Mouse (Mus musculus) heart, postnatal 0 days (tissue): ENCODE data around the gene Rabgap1l. TPM values are rescaled to one million over a fixed set of nuclear protein-coding genes. Genes with fewer than 3 reads are reported as not detected.

Experiments
- ATAC-seq: fragments of 200-750 bp; cut with Nextera tagmentation; 2 replicates; pipeline ENCODE4 v1.8.0; 2017; ENCODE audit warnings: low read depth, moderate number of reproducible peaks, moderate library complexity; ENCODE audit not compliant: insufficient read depth
- DNase-seq: peaks from one replicate; pipeline ENCODE4 v3.0.0-alpha.2; 2016; ENCODE audit warnings: low spot score
- H3K27ac ChIP-seq: fragments of 300-500 bp; sonication (generic); 2 replicates; pipeline ENCODE4 v1.5.1; 2014; ENCODE audit warnings: low read depth, mild to moderate bottlenecking
- H3K27me3 ChIP-seq: fragments of 300-500 bp; sonication (generic); 2 replicates; pipeline ENCODE4 v1.6.1; 2014; ENCODE audit warnings: low read length, mixed read lengths; ENCODE audit not compliant: control insufficient read depth, insufficient read depth
- H3K36me3 ChIP-seq: fragments of 300-500 bp; sonication (generic); replicated peaks from 2 replicates; pipeline ENCODE4 v1.6.1; 2014; ENCODE audit warnings: low read length, mixed read lengths; ENCODE audit not compliant: control insufficient read depth, insufficient read depth
- H3K4me1 ChIP-seq: fragments of 300-500 bp; sonication (generic); 2 replicates; pipeline ENCODE4 v1.6.1; 2014; ENCODE audit warnings: antibody characterized with exemption; ENCODE audit not compliant: control insufficient read depth, insufficient read depth
- H3K4me2 ChIP-seq: fragments of 300-500 bp; sonication (generic); 2 replicates; pipeline ENCODE4 v1.6.1; 2014; ENCODE audit warnings: low read depth, mild to moderate bottlenecking, low read length, moderate library complexity
- H3K4me3 ChIP-seq: fragments of 300-500 bp; sonication (generic); 2 replicates; pipeline ENCODE4 v1.5.1; 2014; ENCODE audit warnings: low read depth, low read length
- H3K9ac ChIP-seq: fragments of 300-500 bp; sonication (generic); replicated peaks from 2 replicates; pipeline ENCODE4 v1.6.1; 2014; ENCODE audit warnings: low read depth, low read length, mixed read lengths
- H3K9me3 ChIP-seq: fragments of 300-500 bp; sonication (generic); replicated peaks from 2 replicates; pipeline ENCODE4 v1.6.1; 2016; ENCODE audit warnings: low read length; ENCODE audit not compliant: control insufficient read depth
- CTCF ChIP-seq: IDR thresholded peaks from 2 replicates; pipeline ENCODE4 v1.5.1; 2016; ENCODE audit warnings: antibody characterized with exemption, control low read depth, low read depth
- EP300 ChIP-seq: IDR thresholded peaks from 2 replicates; pipeline ENCODE4 v1.6.1; 2016; ENCODE audit warnings: antibody characterized with exemption, low read depth
- WGBS: fragments of 180-500 bp; shearing (Covaris S2); extraction: QIAGEN DNeasy Blood & Tissue Kit; methylation state at CpG from one replicate; pipeline ENCODE4 v1.1.7; 2014; 5-methylcytosine and 5-hydroxymethylcytosine counted together
- polyA plus RNA-seq: library from polyadenylated mRNA; unstranded; fragments of >200 nt; fragmentation: Nextera tagmentation; extraction: Ambion mirVana; gene quantifications from 2 replicates; pipeline ENCODE4 v1.2.1, GENCODE M21; 2015
- total RNA-seq: library from RNA; depleted of rRNA; stranded (reverse); fragments of >200 nt; gene quantifications from 2 replicates; pipeline ENCODE4 v1.2.3, GENCODE M21; 2014; ENCODE audit warnings: low replicate concordance; rRNA removed

The Rabgap1l gene
- 71.4 and 89.9 TPM in 2 replicates for total RNA-seq
- 115 and 123 TPM in 2 replicates for polyA plus RNA-seq

GRCm38 (mm10) chr1:160792686-160793355 is at the start of gene Rabgap1l:
Rabgap1l (minus strand) TSS chr1:160793211.
- DNase-seq (peak; percentile 95), ATAC-seq (peak; percentile 98)
- Histone ChIP-seq H3K36me3 (no peaks in the 10 kb centered on the region), H3K4me1 (peaks cover 5% of the 10 kb centered on the region; the same call in 1 of the 2 replicates), H3K9me3 (no peaks in the 10 kb centered on the region; the same call in 1 of the 2 replicates), H3K27ac (peak within 1 kb of the TSS; percentile 97), H3K4me3 (peak within 1 kb of the TSS; percentile 98), H3K4me2 (peak within 1 kb of the TSS; percentile 91), H3K9ac (peak within 1 kb of the TSS; percentile 97), H3K27me3 (no peaks in the 10 kb centered on the region)
- no peak for TF ChIP-seq EP300
- TF ChIP-seq CTCF = no peak
- under 1% methylated on average over 45 of the region's 67 CpGs for WGBS

GRCm38 (mm10) chr1:160842567-160842966 is 49.6 kb upstream of the Rabgap1l start:
- Histone ChIP-seq H3K36me3 (no peaks in the 10 kb centered on the region), H3K4me2 (no peak overlapping the region), H3K9ac (no peak overlapping the region), H3K9me3 (no peaks in the 10 kb centered on the region), H3K4me1 (peaks cover 9% of the 10 kb centered on the region; the same call in 1 of the 2 replicates), H3K4me3 (no peak overlapping the region), H3K27me3 (no peaks in the 10 kb centered on the region), H3K27ac (peak overlapping the region; percentile 14; the same call in 1 of the 2 replicates)
- WGBS = 38% methylated on average over 10 of the region's 10 CpGs
- ATAC-seq = no peak
- no peak for TF ChIP-seq CTCF
- DNase-seq = no peak

GRCm38 (mm10) chr1:160840618-160841017 is 47.6 kb upstream of the Rabgap1l start:
- Histone ChIP-seq H3K36me3 (no peaks in the 10 kb centered on the region), H3K4me1 (peaks cover 9% of the 10 kb centered on the region; the same call in 1 of the 2 replicates), H3K4me2 (no peak overlapping the region), H3K9me3 (no peaks in the 10 kb centered on the region), H3K27me3 (no peaks in the 10 kb centered on the region), H3K9ac (no peak overlapping the region), H3K4me3 (no peak overlapping the region), H3K27ac (no peak overlapping the region)
- TF ChIP-seq EP300 (no peak), CTCF (no peak)
- 66% methylated on average over 5 of the region's 5 CpGs for WGBS
- no peak for DNase-seq
- ATAC-seq = no peak

GRCm38 (mm10) chr1:160839095-160839494 is 46.1 kb upstream of the Rabgap1l start:
- no peak for DNase-seq
- H3K4me1 ChIP-seq = peaks cover 9% of the 10 kb centered on the region; the same call in 1 of the 2 replicates
- H3K27ac ChIP-seq = no peak overlapping the region
- TF ChIP-seq EP300 = no peak
- no peak for TF ChIP-seq CTCF
- H3K9me3 ChIP-seq = no peaks in the 10 kb centered on the region
- WGBS = 37% methylated on average over 4 of the region's 4 CpGs
- H3K4me3 ChIP-seq = no peak overlapping the region
- H3K9ac ChIP-seq = no peak overlapping the region
- no peaks in the 10 kb centered on the region for H3K36me3 ChIP-seq
- H3K27me3 ChIP-seq = no peaks in the 10 kb centered on the region
- H3K4me2 ChIP-seq = no peak overlapping the region
- no peak for ATAC-seq

GRCm38 (mm10) chr1:160834446-160834845 is 41.4 kb upstream of the Rabgap1l start:
- DNase-seq (no peak), ATAC-seq (no peak)
- Histone ChIP-seq H3K4me2 (no peak overlapping the region), H3K9ac (no peak overlapping the region), H3K27ac (no peak overlapping the region), H3K36me3 (no peaks in the 10 kb centered on the region), H3K27me3 (no peaks in the 10 kb centered on the region), H3K4me1 (peaks cover 5% of the 10 kb centered on the region; the same call in 1 of the 2 replicates), H3K9me3 (no peaks in the 10 kb centered on the region), H3K4me3 (no peak overlapping the region)
- WGBS = 78% methylated on average over 1 of the region's 1 CpGs
- TF ChIP-seq EP300 = no peak
- no peak for TF ChIP-seq CTCF
